Mouse (Mus musculus): ENCODE data around the gene Kif26a.

Kif26a gene

GRCm38 (mm10) chr12:112170671-112171574, 24.9 kb downstream of the Kif26a start:
- no peak for DNase-seq

GRCm38 (mm10) chr12:112171657-112172056, 25.6 kb downstream of the Kif26a start:
- DNase-seq, result no peak

- DNase-seq, result no peak
These were observed 26.2 kb downstream of the Kif26a start for GRCm38 (mm10) chr12:112172214-112172613.

- no peak for DNase-seq
These were observed 31.7 kb downstream of the Kif26a start for GRCm38 (mm10) chr12:112177679-112178078.

GRCm38 (mm10) chr12:112179687-112180086, 33.7 kb downstream of the Kif26a start:
- DNase-seq, result no peak

- no peak for DNase-seq
These were observed 36.1 kb downstream of the Kif26a start for GRCm38 (mm10) chr12:112181921-112182608.

GRCm38 (mm10) chr12:112182609-112182955, 36.6 kb downstream of the Kif26a start:
- no peak for DNase-seq

GRCm38 (mm10) chr12:112183675-112184074, 37.7 kb downstream of the Kif26a start:
- DNase-seq, result no peak

GRCm38 (mm10) chr12:112184390-112184789, 38.4 kb downstream of the Kif26a start:
- DNase-seq, result no peak

- no peak for DNase-seq
These were observed 40.9 kb downstream of the Kif26a start for GRCm38 (mm10) chr12:112186899-112187298.

GRCm38 (mm10) chr12:112191753-112192152, 45.7 kb downstream of the Kif26a start:
- no peak for DNase-seq

- no peak for DNase-seq
These were observed 49.0 kb downstream of the Kif26a start for GRCm38 (mm10) chr12:112195019-112195418.

GRCm38 (mm10) chr12:112196562-112196961, 50.6 kb downstream of the Kif26a start:
- DNase-seq, result no peak

- DNase-seq, result no peak
These were observed 53.4 kb downstream of the Kif26a start for GRCm38 (mm10) chr12:112199363-112199762.

GRCm38 (mm10) chr12:112200045-112200444, 54.0 kb downstream of the Kif26a start:
- DNase-seq, result no peak

- no peak for DNase-seq
These were observed 61.2 kb downstream of the Kif26a start for GRCm38 (mm10) chr12:112207163-112207562.

GRCm38 (mm10) chr12:112207734-112208133, 61.7 kb downstream of the Kif26a start:
- no peak for DNase-seq

GRCm38 (mm10) chr12:112210622-112211021, 64.6 kb downstream of the Kif26a start:
- DNase-seq, result peak; percentile 40

- DNase-seq, result no peak
These were observed 68.4 kb downstream of the Kif26a start for GRCm38 (mm10) chr12:112214441-112214857.

GRCm38 (mm10) chr12:112215545-112215944, 69.5 kb downstream of the Kif26a start:
- no peak for DNase-seq

GRCm38 (mm10) chr12:112217021-112217420, 71.0 kb downstream of the Kif26a start:
- peak; percentile 41 for DNase-seq

GRCm38 (mm10) chr12:112217681-112218080, 71.7 kb downstream of the Kif26a start:
- no peak for DNase-seq

GRCm38 (mm10) chr12:112221290-112221689, 75.3 kb downstream of the Kif26a start:
- DNase-seq, result no peak
